Mouse (Mus musculus): ENCODE results near the gene Ppt2.

DNA sequence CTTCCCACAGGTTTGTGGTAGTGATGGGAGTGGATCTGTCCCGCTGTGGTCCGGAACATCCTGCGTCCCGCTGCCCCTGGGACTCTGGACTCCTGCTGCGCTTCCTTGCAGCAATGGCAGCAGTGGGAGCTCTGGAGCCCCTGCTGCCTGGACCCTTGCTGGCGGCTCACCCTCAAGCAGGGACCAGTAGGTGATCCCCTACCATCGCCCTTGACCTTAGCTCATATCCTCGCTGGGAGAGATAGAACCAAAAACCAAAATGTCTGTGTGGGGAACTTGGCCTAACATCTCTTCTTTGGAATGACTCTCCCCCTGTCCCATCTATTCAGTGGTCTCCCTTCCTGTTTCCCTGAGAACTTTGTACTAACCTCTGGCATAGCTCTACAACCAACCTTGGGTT, 44.5 kb downstream of the Ppt2 start:
- TF ChIP-seq CTCF (IDR thresholded peaks at IDR 0.05; ENCODE audit: low read depth, low read length), result no peak
- no peak for TF ChIP-seq GATA1 (IDR thresholded peaks at IDR 0.05; ENCODE audit: borderline replicate concordance, low read length)
- no peak for TF ChIP-seq POLR2AphosphoS5 (IDR thresholded peaks at IDR 0.05; ENCODE audit: insufficient replicate concordance, low read depth, low read length)
